Mouse (Mus musculus): ENCODE data around the gene Scfd1. TPM values are rescaled to one million over a fixed set of nuclear protein-coding genes. Genes with fewer than 3 reads are reported as not detected.

The Scfd1 gene
- polyA plus RNA-seq, 1 experiment from 2014 or later: 77.4 TPM

- WGBS: 70% methylated on average over 4 of the region's 4 CpGs
- Histone ChIP-seq H3K4me1 (replicated peaks) (no peaks in the 10 kb centered on the region), H3K27me3 (replicated peaks) (no peaks in the 10 kb centered on the region), H3K36me3 (peaks cover 15% of the 10 kb centered on the region), H3K9ac (no peak overlapping the region), H3K4me2 (replicated peaks) (no peak overlapping the region), H3K27ac (no peak overlapping the region), H3K9me3 (no peaks in the 10 kb centered on the region), H3K4me3 (replicated peaks) (no peak overlapping the region)
- no peak for ATAC-seq
Measured at GRCm38 (mm10) chr12:51403987-51404586, 26.8 kb downstream of the Scfd1 start.

GRCm38 (mm10) chr12:51411362-51411761 is 34.1 kb downstream of the Scfd1 start:
- H3K4me2 ChIP-seq (replicated peaks): no peak overlapping the region
- no peak overlapping the region for H3K4me3 ChIP-seq (replicated peaks)
- peaks cover 19% of the 10 kb centered on the region; the same call in 1 of the 2 replicates for H3K36me3 ChIP-seq
- ATAC-seq: no peak
- H3K9ac ChIP-seq: no peak overlapping the region
- WGBS: 79% methylated on average over 4 of the region's 4 CpGs
- H3K9me3 ChIP-seq: no peaks in the 10 kb centered on the region
- H3K27ac ChIP-seq: no peak overlapping the region
- H3K4me1 ChIP-seq (replicated peaks): no peaks in the 10 kb centered on the region
- no peaks in the 10 kb centered on the region for H3K27me3 ChIP-seq (replicated peaks)

GRCm38 (mm10) chr12:51437541-51437940 is 60.2 kb downstream of the Scfd1 start:
- Histone ChIP-seq H3K27ac (no peak overlapping the region), H3K4me2 (replicated peaks) (no peak overlapping the region), H3K36me3 (peaks cover 15% of the 10 kb centered on the region; the same call in 1 of the 2 replicates), H3K4me3 (replicated peaks) (no peak overlapping the region), H3K9me3 (no peaks in the 10 kb centered on the region), H3K9ac (no peak overlapping the region), H3K27me3 (replicated peaks) (no peaks in the 10 kb centered on the region), H3K4me1 (replicated peaks) (no peaks in the 10 kb centered on the region)
- ATAC-seq: no peak
- WGBS: 88% methylated on average over 2 of the region's 2 CpGs

GRCm38 (mm10) chr12:51438311-51438710 is 61.0 kb downstream of the Scfd1 start:
- Histone ChIP-seq H3K4me1 (replicated peaks) (no peaks in the 10 kb centered on the region), H3K27me3 (replicated peaks) (no peaks in the 10 kb centered on the region), H3K4me2 (replicated peaks) (no peak overlapping the region), H3K36me3 (peaks cover 15% of the 10 kb centered on the region; the same call in 1 of the 2 replicates), H3K4me3 (replicated peaks) (no peak overlapping the region), H3K27ac (no peak overlapping the region), H3K9ac (no peak overlapping the region), H3K9me3 (no peaks in the 10 kb centered on the region)
- no peak for ATAC-seq
- WGBS: 84% methylated on average over 2 of the region's 2 CpGs

- Histone ChIP-seq H3K27me3 (replicated peaks) (no peaks in the 10 kb centered on the region), H3K36me3 (0 out of 2 replicates have a peak, but pooled peaks cover 2% of the 10 kb centered on the region), H3K9ac (no peak overlapping the region), H3K4me1 (replicated peaks) (no peaks in the 10 kb centered on the region), H3K9me3 (no peaks in the 10 kb centered on the region), H3K4me2 (replicated peaks) (no peak overlapping the region), H3K4me3 (replicated peaks) (no peak overlapping the region), H3K27ac (no peak overlapping the region)
- no peak for ATAC-seq
- 86% methylated on average over 2 of the region's 2 CpGs for WGBS
Measured at GRCm38 (mm10) chr12:51449303-51449702, 72.0 kb downstream of the Scfd1 start.

- WGBS: 83% methylated on average over 4 of the region's 4 CpGs
- Histone ChIP-seq H3K27me3 (replicated peaks) (no peaks in the 10 kb centered on the region), H3K27ac (no peak overlapping the region), H3K36me3 (no peaks in the 10 kb centered on the region), H3K9me3 (no peaks in the 10 kb centered on the region), H3K4me1 (replicated peaks) (no peaks in the 10 kb centered on the region), H3K4me3 (replicated peaks) (no peak overlapping the region), H3K9ac (no peak overlapping the region), H3K4me2 (replicated peaks) (no peak overlapping the region)
- ATAC-seq: no peak
Measured at GRCm38 (mm10) chr12:51470881-51471280, 93.6 kb downstream of the Scfd1 start.

GRCm38 (mm10) chr12:51481246-51481645 is 103.9 kb downstream of the Scfd1 start:
- ATAC-seq: no peak
- no peaks in the 10 kb centered on the region for H3K9me3 ChIP-seq

GRCm38 (mm10) chr12:51492040-51492439 is 114.7 kb downstream of the Scfd1 start:
- Histone ChIP-seq H3K27me3 (replicated peaks) (no peaks in the 10 kb centered on the region), H3K9me3 (no peaks in the 10 kb centered on the region), H3K9ac (no peak overlapping the region), H3K4me2 (replicated peaks) (no peak overlapping the region), H3K4me1 (replicated peaks) (no peaks in the 10 kb centered on the region), H3K36me3 (no peaks in the 10 kb centered on the region), H3K27ac (no peak overlapping the region), H3K4me3 (replicated peaks) (no peak overlapping the region)
- ATAC-seq: no peak
- 85% methylated on average over 7 of the region's 7 CpGs for WGBS

More at GRCm38 (mm10) chr12:51481246-51481645, 103.9 kb downstream of the Scfd1 start:
- H3K4me2 ChIP-seq (replicated peaks): no peak overlapping the region
- H3K4me1 ChIP-seq (replicated peaks): no peaks in the 10 kb centered on the region
- no peaks in the 10 kb centered on the region for H3K36me3 ChIP-seq
- no peak overlapping the region for H3K4me3 ChIP-seq (replicated peaks)
- H3K9ac ChIP-seq: no peak overlapping the region
- H3K27me3 ChIP-seq (replicated peaks): no peaks in the 10 kb centered on the region
- no peak overlapping the region for H3K27ac ChIP-seq
- WGBS: 87% methylated on average over 2 of the region's 2 CpGs

- Histone ChIP-seq H3K36me3 (no peaks in the 10 kb centered on the region), H3K4me1 (replicated peaks) (no peaks in the 10 kb centered on the region), H3K4me2 (replicated peaks) (no peak overlapping the region), H3K27me3 (replicated peaks) (no peaks in the 10 kb centered on the region), H3K9me3 (no peaks in the 10 kb centered on the region), H3K9ac (no peak overlapping the region), H3K4me3 (replicated peaks) (no peak overlapping the region), H3K27ac (no peak overlapping the region)
- whole genome bisulfite sequencing: 76% methylated on average over 11 of the region's 11 CpGs
- ATAC-seq: no peak
Measured at GRCm38 (mm10) chr12:51493476-51493875, 116.2 kb downstream of the Scfd1 start.

GRCm38 (mm10) chr12:51494641-51495040 is 117.3 kb downstream of the Scfd1 start:
- Histone ChIP-seq H3K27me3 (replicated peaks) (no peaks in the 10 kb centered on the region), H3K9ac (no peak overlapping the region), H3K36me3 (no peaks in the 10 kb centered on the region), H3K4me1 (replicated peaks) (no peaks in the 10 kb centered on the region), H3K4me3 (replicated peaks) (no peak overlapping the region), H3K9me3 (no peaks in the 10 kb centered on the region), H3K4me2 (replicated peaks) (no peak overlapping the region), H3K27ac (no peak overlapping the region)
- 94% methylated on average over 20 of the region's 20 CpGs for WGBS
- no peak for ATAC-seq

Other genes with a start within 250 kb of the Scfd1 start
- gene G2e3, start 29.4 kb upstream of the Scfd1 start, polyA plus RNA-seq (2015; fragmentation: Nextera tagmentation; extraction: Ambion mirVana): 26.4 and 29.6 TPM in 2 replicates
- 0.89 and 0.93 TPM in 2 replicates for gene Coch, start 215.8 kb downstream of the Scfd1 start, polyA plus RNA-seq (2015; fragmentation: Nextera tagmentation; extraction: Ambion mirVana)

Measured in intestine, embryonic 15.5 days (tissue).